Mouse (Mus musculus) liver, embryonic 12.5 days (tissue): ENCODE measurements around the gene Ptprn2. TPM values are rescaled to one million over a fixed set of nuclear protein-coding genes. Genes with fewer than 3 reads are reported as not detected.
"Not testable (repeated sequence)": the region's sequence is repeated elsewhere in the genome, so short reads cannot be mapped to it uniquely, and the experiment has no call there.

Experiments used
- ATAC-seq: fragments of 200-750 bp; cut with Nextera tagmentation; 2 replicates; pipeline ENCODE4 v1.8.0; 2017; ENCODE audit warnings: moderate number of reproducible peaks, mild to moderate bottlenecking, moderate library complexity
- H3K27ac ChIP-seq: fragments of 300-500 bp; sonication (generic); 2 replicates; pipeline ENCODE4 v1.5.1; 2016; ENCODE audit warnings: mild to moderate bottlenecking
- H3K27me3 ChIP-seq: fragments of 300-500 bp; sonication (generic); replicated peaks from 2 replicates; pipeline ENCODE4 v1.6.1; 2016; ENCODE audit warnings: mild to moderate bottlenecking, moderate library complexity
- H3K36me3 ChIP-seq: fragments of 300-500 bp; sonication (generic); 2 replicates; pipeline ENCODE4 v1.6.1; 2016; ENCODE audit warnings: mild to moderate bottlenecking, moderate library complexity
- H3K4me1 ChIP-seq: fragments of 300-500 bp; sonication (generic); 2 replicates; pipeline ENCODE4 v1.6.1; 2016
- H3K4me2 ChIP-seq: fragments of 300-500 bp; sonication (generic); 2 replicates; pipeline ENCODE4 v1.6.1; 2016; ENCODE audit warnings: mild to moderate bottlenecking, moderate library complexity
- H3K4me3 ChIP-seq: fragments of 300-500 bp; sonication (generic); 2 replicates; pipeline ENCODE4 v1.5.1; 2016; ENCODE audit warnings: mild to moderate bottlenecking, moderate library complexity
- H3K9ac ChIP-seq: fragments of 300-500 bp; sonication (generic); 2 replicates; pipeline ENCODE4 v1.6.1; 2016; ENCODE audit warnings: mild to moderate bottlenecking, moderate library complexity
- H3K9me3 ChIP-seq: fragments of 300-500 bp; sonication (generic); replicated peaks from 2 replicates; pipeline ENCODE4 v1.6.1; 2016; ENCODE audit warnings: mild to moderate bottlenecking, moderate library complexity
- WGBS: fragments of 180-500 bp; shearing (Covaris S2); methylation state at CpG from one replicate; pipeline ENCODE4 v1.1.7; 2016; ENCODE audit not compliant: insufficient replicate concordance; 5-methylcytosine and 5-hydroxymethylcytosine counted together
- polyA plus RNA-seq: library from polyadenylated mRNA; unstranded; fragments of >200 nt; fragmentation: Nextera tagmentation; extraction: Ambion mirVana; gene quantifications from 2 replicates; pipeline ENCODE4 v1.2.1, GENCODE M21; 2016

The Ptprn2 gene
- polyA plus RNA-seq, 1 experiment from 2014 or later: not detected

DNA sequence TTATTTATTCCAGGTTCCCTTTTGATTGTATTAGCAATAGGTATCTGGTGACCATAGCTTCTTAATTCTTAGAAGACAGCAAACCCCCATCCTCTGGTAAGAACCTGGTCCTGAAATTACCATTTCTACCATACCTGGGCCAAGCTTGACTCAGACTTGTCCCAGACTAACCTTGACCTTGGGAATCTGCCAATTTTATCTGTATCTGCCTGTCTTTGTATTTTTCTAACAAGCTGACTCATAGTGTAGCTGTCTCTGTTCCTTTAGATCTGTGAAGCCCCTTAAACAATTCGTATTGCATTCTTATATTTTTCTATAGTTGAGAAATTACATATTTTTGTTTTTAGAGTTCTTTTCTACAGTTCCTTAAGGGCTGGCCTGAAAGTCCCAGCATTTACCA lies 6.7 kb upstream of the Ptprn2 start:
- no peak overlapping the region for H3K9ac ChIP-seq
- peaks cover 18% of the 10 kb centered on the region for H3K27me3 ChIP-seq
- H3K36me3 ChIP-seq: no peaks in the 10 kb centered on the region
- WGBS: 30% methylated on average over 1 of the region's 1 CpGs
- no peak overlapping the region for H3K4me3 ChIP-seq
- H3K9me3 ChIP-seq: no peaks in the 10 kb centered on the region
- no peak overlapping the region for H3K27ac ChIP-seq
- no peak overlapping the region for H3K4me2 ChIP-seq
- ATAC-seq: no peak
- H3K4me1 ChIP-seq: no peaks in the 10 kb centered on the region

DNA sequence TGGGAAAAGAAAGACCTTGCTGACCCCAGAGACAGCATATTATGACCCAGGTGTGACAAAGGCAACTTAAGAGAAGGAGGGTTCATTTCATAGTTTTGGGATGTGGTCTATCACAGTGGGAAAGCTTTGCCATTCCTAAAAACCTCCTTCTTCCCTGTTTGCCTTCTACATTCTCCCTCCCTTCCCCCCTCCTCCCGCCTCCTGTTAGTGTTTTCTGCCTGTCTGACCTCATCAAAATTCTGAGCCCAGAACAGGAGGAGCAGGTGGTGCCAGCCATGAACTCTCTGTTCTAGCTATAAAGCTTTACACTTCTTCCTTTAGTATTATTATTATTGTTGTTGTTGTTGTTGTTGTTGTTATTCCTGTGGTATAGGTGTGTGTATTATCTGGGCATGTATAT lies 3.6 kb upstream of the Ptprn2 start:
- Histone ChIP-seq H3K9me3 (no peaks in the 10 kb centered on the region), H3K36me3 (no peaks in the 10 kb centered on the region), H3K4me3 (no peak overlapping the region), H3K9ac (no peak overlapping the region), H3K27ac (no peak overlapping the region), H3K27me3 (peaks cover 44% of the 10 kb centered on the region), H3K4me1 (peaks cover 7% of the 10 kb centered on the region), H3K4me2 (no peak overlapping the region)
- 53% methylated on average over 1 of the region's 1 CpGs for WGBS
- ATAC-seq: no peak

GRCm38 (mm10) chr12:116483581-116483980 lies 1.9 kb upstream of the Ptprn2 start:
- Histone ChIP-seq H3K27me3 (peaks cover 61% of the 10 kb centered on the region), H3K27ac (no peak overlapping the region)
- ATAC-seq: no peak

DNA sequence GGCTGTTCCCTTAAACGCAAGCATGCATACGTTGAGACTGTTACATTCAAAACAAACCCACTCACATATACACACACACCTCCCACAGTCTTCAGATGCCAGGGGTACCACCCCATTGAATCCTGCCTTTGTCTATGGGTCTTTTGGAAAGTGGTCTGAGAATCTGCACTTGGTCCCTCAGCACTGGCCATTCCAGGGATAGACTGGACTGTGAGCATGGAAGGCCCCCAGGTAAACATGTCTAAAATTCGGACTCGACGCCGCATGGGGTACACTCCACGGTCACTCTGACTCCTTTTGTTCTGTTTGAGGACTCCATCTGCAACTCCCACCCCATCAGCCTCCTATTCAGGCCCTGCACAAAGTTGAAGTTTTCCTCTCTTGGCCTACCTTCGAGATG lies 529 bp upstream of the Ptprn2 start:
- no peak for ATAC-seq
- H3K27ac ChIP-seq: no peak overlapping the region
- peaks cover 7% of the 10 kb centered on the region for H3K4me1 ChIP-seq
- peaks cover 75% of the 10 kb centered on the region for H3K27me3 ChIP-seq
- no peaks in the 10 kb centered on the region for H3K36me3 ChIP-seq
- H3K9ac ChIP-seq: no peak overlapping the region
- no peak overlapping the region; the same call in 1 of the 2 replicates for H3K4me3 ChIP-seq
- 0 out of 2 replicates have a peak overlapping the region, but pooled peaks have one; percentile 84 for H3K4me2 ChIP-seq
- WGBS: 61% methylated on average over 8 of the region's 8 CpGs
- H3K9me3 ChIP-seq: no peaks in the 10 kb centered on the region

More at GRCm38 (mm10) chr12:116483581-116483980, 1.9 kb upstream of the Ptprn2 start:
- H3K4me3 ChIP-seq: no peak overlapping the region
- H3K9ac ChIP-seq: no peak overlapping the region
- 46% methylated on average over 2 of the region's 2 CpGs for WGBS
- H3K4me1 ChIP-seq: peaks cover 7% of the 10 kb centered on the region
- no peaks in the 10 kb centered on the region for H3K9me3 ChIP-seq
- no peaks in the 10 kb centered on the region for H3K36me3 ChIP-seq
- no peak overlapping the region for H3K4me2 ChIP-seq

DNA sequence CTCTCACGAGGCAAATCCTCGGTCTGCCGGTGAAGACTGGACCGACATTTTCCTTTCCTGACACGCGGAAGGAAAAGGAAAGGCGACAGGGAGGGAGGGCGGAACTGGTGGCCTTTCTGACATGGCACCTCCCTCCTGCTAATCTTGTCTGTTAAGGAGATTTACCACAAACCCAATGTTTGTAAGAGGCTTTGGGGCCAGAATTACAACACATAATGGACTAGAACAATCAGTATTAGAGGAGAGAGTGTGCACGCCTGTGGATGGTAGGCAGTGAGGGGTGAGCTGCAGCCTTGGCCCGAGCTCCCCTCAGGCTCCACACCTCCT lies 847 bp downstream of the Ptprn2 start:
- Histone ChIP-seq H3K9ac (no peak overlapping the region), H3K27ac (no peak overlapping the region), H3K4me2 (peak overlapping the region; percentile 84), H3K4me3 (peak overlapping the region; percentile 53), H3K4me1 (peaks cover 7% of the 10 kb centered on the region), H3K9me3 (no peaks in the 10 kb centered on the region), H3K27me3 (peaks cover 64% of the 10 kb centered on the region), H3K36me3 (no peaks in the 10 kb centered on the region)
- WGBS: 8% methylated on average over 10 of the region's 10 CpGs
- no peak for ATAC-seq

DNA sequence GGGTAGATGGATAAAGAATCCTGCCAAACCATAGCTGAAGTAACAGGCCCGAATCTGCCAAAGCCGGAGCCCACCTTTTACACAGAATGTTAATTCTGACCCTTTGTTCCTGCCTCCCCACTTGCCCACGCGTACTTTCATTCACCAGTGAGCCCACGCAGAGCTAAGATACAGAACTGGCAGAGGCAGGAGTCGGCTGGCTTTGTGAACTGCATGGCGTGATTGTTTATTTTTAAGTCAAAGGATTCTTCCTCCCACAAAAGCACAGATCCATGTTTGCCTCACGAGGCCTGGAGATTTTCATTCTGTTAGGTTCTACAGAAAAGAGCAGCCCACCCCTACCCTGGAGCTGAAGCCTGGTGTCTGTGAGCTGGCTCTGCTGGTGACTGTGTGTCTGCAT lies 3.3 kb downstream of the Ptprn2 start:
- no peak overlapping the region for H3K27ac ChIP-seq
- H3K4me3 ChIP-seq: no peak overlapping the region
- no peak overlapping the region for H3K9ac ChIP-seq
- whole genome bisulfite sequencing: 61% methylated on average over 8 of the region's 8 CpGs
- peaks cover 7% of the 10 kb centered on the region for H3K4me1 ChIP-seq
- H3K27me3 ChIP-seq: peaks cover 57% of the 10 kb centered on the region
- ATAC-seq: no peak
- H3K9me3 ChIP-seq: no peaks in the 10 kb centered on the region
- no peak overlapping the region for H3K4me2 ChIP-seq
- no peaks in the 10 kb centered on the region for H3K36me3 ChIP-seq

DNA sequence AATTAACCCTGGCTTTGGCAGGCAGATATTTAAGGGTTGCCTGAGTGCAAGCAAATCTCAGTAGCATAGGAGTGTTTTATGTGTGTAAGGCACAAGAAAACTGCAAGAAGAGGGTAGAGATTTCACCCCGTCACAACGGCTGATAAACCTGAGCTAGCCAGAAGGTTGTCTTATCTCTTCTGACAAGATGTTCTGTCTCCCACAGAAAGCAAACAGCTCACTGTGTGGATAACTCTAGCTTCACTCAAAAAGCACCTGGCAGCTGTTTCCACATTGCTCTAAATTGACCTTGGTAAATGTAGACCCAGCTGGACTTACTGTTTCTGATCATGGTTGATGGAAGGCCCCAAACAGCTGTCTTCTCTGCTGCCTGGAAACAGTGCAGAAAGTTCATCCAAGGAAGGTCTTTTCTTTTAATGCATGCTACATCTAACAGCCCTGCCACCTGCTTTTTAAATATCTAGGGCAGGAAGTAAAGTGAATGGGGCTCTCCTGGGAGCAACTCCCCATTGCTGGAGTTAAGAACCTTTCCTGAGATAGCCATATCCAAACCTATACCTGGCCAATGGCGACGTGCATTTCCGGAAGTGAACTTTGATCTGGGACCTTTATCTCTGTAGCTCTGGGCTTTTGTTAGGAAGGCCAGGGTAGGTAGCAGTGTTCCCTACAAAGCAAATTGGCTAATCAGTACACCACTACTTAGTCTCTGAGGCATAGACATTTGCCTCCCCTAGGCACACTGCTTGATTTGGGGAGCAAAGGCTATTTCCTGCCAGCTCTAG lies 5.2 kb downstream of the Ptprn2 start:
- Histone ChIP-seq H3K9me3 (no peaks in the 10 kb centered on the region), H3K36me3 (no peaks in the 10 kb centered on the region), H3K9ac (no peak overlapping the region), H3K27ac (no peak overlapping the region), H3K4me1 (peaks cover 6% of the 10 kb centered on the region), H3K4me3 (no peak overlapping the region), H3K4me2 (no peak overlapping the region), H3K27me3 (peaks cover 42% of the 10 kb centered on the region)
- no peak for ATAC-seq
- WGBS: 47% methylated on average over 5 of the region's 5 CpGs

DNA sequence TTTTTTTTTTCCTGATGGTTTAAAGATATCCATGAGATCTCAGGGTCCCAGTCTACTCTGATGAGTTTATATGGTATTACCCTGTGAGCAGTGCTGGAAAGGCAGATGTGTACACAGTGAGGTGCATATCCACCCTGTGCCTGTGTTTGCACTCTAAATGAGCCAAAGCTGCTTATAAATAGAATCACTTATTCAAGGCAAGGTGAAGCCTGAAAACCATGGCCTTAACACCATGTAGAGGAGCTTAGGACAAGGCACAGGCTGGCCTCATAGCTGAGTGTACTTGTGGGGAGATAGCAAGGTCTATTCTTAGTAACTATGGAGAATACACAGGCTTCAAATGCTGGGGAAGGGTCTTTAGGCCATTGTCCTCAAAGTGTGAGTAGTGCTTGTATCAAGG lies 13.1 kb downstream of the Ptprn2 start:
- no peak overlapping the region for H3K9ac ChIP-seq
- no peaks in the 10 kb centered on the region for H3K9me3 ChIP-seq
- H3K4me3 ChIP-seq: no peak overlapping the region
- no peak for ATAC-seq
- H3K36me3 ChIP-seq: no peaks in the 10 kb centered on the region
- H3K4me1 ChIP-seq: no peaks in the 10 kb centered on the region
- H3K4me2 ChIP-seq: no peak overlapping the region
- H3K27ac ChIP-seq: no peak overlapping the region
- peaks cover 5% of the 10 kb centered on the region; the same call in 1 of the 2 replicates for H3K27me3 ChIP-seq

DNA sequence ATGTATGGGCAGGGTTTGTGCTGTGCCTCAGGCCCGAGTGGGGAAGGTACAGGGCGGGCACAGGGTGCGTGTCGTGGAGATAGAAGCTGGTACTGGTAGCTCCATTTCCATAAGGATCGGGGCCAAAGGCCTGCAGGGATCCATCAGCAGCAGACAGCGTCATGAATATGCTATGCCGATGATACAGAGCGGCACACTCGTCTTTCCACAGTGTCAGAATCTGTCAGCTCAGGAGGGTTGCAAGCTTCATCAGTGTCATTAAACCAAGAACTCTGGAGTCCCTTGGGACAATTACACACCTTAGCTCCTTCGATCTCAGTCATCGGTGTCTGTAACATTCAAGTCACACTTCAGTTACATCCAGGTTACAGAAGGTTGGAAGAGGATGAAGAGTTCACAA lies 15.1 kb downstream of the Ptprn2 start:
- no peaks in the 10 kb centered on the region for H3K36me3 ChIP-seq
- no peak for ATAC-seq
- no peaks in the 10 kb centered on the region for H3K4me1 ChIP-seq
- no peaks in the 10 kb centered on the region for H3K9me3 ChIP-seq
- H3K27me3 ChIP-seq: peaks cover 5% of the 10 kb centered on the region; the same call in 1 of the 2 replicates
- WGBS: 74% methylated on average over 11 of the region's 11 CpGs
- H3K4me2 ChIP-seq: no peak overlapping the region
- no peak overlapping the region for H3K27ac ChIP-seq
- no peak overlapping the region for H3K4me3 ChIP-seq
- H3K9ac ChIP-seq: no peak overlapping the region

DNA sequence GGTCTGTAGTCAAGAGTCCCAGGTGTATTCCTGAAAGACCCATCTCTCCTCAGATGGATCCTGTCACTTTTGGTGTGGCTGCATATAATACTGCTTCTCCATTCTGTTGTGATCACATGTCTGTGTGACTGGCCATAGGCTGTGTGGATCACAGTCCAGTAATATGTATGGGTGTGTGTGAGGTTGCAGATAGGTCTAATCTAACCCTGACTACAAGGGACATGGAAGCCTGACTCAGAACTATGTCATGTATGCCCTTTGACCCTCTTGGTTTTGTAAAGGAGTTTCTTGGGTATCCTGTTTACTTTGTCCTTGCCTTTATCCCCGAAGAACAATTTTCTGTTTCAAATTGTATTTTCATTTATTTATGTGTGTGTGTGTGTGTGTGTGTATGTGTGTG lies 27.0 kb downstream of the Ptprn2 start:
- no peaks in the 10 kb centered on the region for H3K4me1 ChIP-seq
- no peak for ATAC-seq
- no peak overlapping the region for H3K4me3 ChIP-seq
- no peak overlapping the region for H3K4me2 ChIP-seq
- no peak overlapping the region for H3K27ac ChIP-seq
- no peaks in the 10 kb centered on the region for H3K27me3 ChIP-seq
- H3K9ac ChIP-seq: no peak overlapping the region
- 52% methylated on average over 1 of the region's 1 CpGs for WGBS
- no peaks in the 10 kb centered on the region for H3K9me3 ChIP-seq
- no peaks in the 10 kb centered on the region for H3K36me3 ChIP-seq

GRCm38 (mm10) chr12:116513788-116514187 lies 28.3 kb downstream of the Ptprn2 start:
- 0 out of 2 replicates have a peak, but pooled peaks have one; percentile 30 for ATAC-seq
- not testable (repeated sequence) for H3K9me3 ChIP-seq, H3K4me1 ChIP-seq, H3K9ac ChIP-seq, H3K4me2 ChIP-seq, H3K36me3 ChIP-seq, H3K27me3 ChIP-seq, H3K27ac ChIP-seq, H3K4me3 ChIP-seq
- WGBS: 50% methylated on average over 2 of the region's 2 CpGs

DNA sequence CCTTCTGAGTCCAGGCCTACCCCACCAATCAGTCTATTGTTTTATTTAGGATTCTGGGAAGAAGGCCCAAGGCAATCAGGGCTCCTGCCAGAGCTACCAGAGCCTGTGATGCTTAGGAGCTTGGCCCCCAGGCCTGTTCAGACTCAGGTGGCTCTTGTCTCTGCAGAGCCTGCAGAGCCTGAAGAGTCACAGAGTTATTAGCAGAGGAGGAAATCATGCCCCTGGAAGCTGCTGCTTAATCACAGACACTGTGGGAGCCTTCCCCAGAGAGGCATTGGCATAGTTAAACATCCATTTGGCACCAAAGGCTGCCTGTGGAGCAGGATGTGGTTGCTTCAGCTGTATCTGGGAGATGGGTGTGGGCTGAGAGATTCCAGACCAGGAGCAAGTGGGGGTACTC lies 30.3 kb downstream of the Ptprn2 start:
- no peak overlapping the region for H3K9ac ChIP-seq
- no peaks in the 10 kb centered on the region for H3K4me1 ChIP-seq
- H3K4me3 ChIP-seq: no peak overlapping the region
- no peak overlapping the region for H3K4me2 ChIP-seq
- no peaks in the 10 kb centered on the region for H3K9me3 ChIP-seq
- H3K36me3 ChIP-seq: no peaks in the 10 kb centered on the region
- no peaks in the 10 kb centered on the region for H3K27me3 ChIP-seq
- no peak for ATAC-seq
- no peak overlapping the region for H3K27ac ChIP-seq

DNA sequence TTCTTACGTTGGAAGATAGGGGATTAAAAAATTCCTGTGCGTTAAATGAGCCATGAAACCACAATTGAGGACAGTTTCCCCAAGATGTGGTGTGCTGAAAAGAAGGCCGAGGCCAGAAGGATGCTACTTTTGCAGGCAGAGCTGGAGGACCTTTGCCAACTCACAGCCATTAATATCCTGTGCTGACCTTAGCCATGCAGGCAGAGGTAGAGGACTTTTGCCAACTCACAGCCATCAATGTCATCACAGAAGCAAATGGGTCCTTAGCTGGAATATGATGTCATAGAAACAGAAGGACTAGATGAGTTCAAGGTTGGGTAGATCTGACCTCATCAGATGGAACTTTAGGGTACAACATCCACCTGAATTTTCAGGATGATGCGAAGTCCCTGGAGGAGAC lies 43.3 kb downstream of the Ptprn2 start:
- H3K27me3 ChIP-seq: no peaks in the 10 kb centered on the region
- ATAC-seq: no peak
- H3K36me3 ChIP-seq: no peaks in the 10 kb centered on the region
- no peak overlapping the region for H3K4me3 ChIP-seq
- H3K4me2 ChIP-seq: no peak overlapping the region
- H3K4me1 ChIP-seq: no peaks in the 10 kb centered on the region
- H3K27ac ChIP-seq: no peak overlapping the region
- WGBS: 58% methylated on average over 4 of the region's 4 CpGs
- no peaks in the 10 kb centered on the region for H3K9me3 ChIP-seq
- H3K9ac ChIP-seq: no peak overlapping the region
